Mouse (Mus musculus) E14TG2a.4 (cell line): ENCODE data around the gene Ciita.

Source experiments
- CTCF ChIP-seq: conservative IDR thresholded peaks from 2 replicates; pipeline ENCODE4 v1.5.1; 2014; ENCODE audit warnings: low read length
- NANOG ChIP-seq: IDR thresholded peaks from 2 replicates; pipeline ENCODE4 v1.6.1; 2014; ENCODE audit warnings: borderline replicate concordance, low read length, mixed read lengths
- POU5F1 ChIP-seq: IDR thresholded peaks from 2 replicates; pipeline ENCODE4 v1.6.1; 2014; ENCODE audit warnings: low read length, borderline replicate concordance

GRCm38 (mm10) chr16:10569809-10570395 lies 90.0 kb downstream of the Ciita start:
- TF ChIP-seq CTCF: no peak
- TF ChIP-seq NANOG: no peak
- TF ChIP-seq POU5F1: no peak
